Mouse (Mus musculus) stomach, postnatal 0 days (tissue): Measurements from ENCODE around the gene Mdga1.

ENCODE experiments used
- CTCF ChIP-seq: IDR thresholded peaks from 2 replicates; pipeline ENCODE4 v1.5.1; 2016; ENCODE audit warnings: antibody characterized with exemption, low read depth, mild to moderate bottlenecking, moderate library complexity
- EP300 ChIP-seq: optimal IDR thresholded peaks from 2 replicates; pipeline ENCODE3; 2016; ENCODE audit warnings: antibody characterized with exemption

DNA sequence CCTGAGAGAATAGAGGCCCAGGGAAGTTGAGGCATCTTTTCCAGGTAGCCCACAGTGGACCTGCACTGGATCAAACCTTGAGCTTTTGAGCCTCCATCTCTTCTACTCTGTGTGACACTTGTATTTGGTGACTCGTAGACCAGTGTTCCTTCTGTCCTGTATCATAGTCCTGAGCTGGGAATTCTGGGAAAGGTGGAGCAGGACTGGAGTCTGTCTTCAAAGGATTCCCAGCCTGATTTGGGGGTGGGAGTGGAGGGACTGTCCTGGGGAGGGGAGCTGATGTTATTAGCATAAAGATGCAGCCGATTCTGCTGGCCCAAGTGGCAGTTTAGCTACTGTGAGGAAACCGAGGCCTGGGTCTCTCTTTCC lies 50.4 kb downstream of the Mdga1 start:
- TF ChIP-seq CTCF (no peak), EP300 (no peak)
